Mouse (Mus musculus) left cerebral cortex, postnatal 10 days (tissue): ENCODE measurements around the gene Zfp385c. TPM values are rescaled to one million over a fixed set of nuclear protein-coding genes. Genes with fewer than 3 reads are reported as not detected.

ENCODE experiments used
- DNase-seq, 2 experiments: peaks; one replicate each; pipeline ENCODE4 v3.0.0; 2021 to 2022; ENCODE audit warnings: low spot score in 2 of 2, mixed read lengths in 1 of 2; ENCODE audit errors: extremely low spot score in 1 of 2
- intact Hi-C: fragments of 180-260 bp; cut with DNase I; formaldehyde crosslinking; loops from one replicate; pipeline ENCODE4 v1.15.1; 2025
- total RNA-seq, 2 experiments: library from RNA; stranded (reverse); gene quantifications; 2 replicates each; pipeline ENCODE4 v1.2.3; 2021

Gene Zfp385c
- total RNA-seq, 2 experiments from 2014 or later = 0.21 to 0.75 TPM

GRCm38 (mm10) chr11:100616332-100616731, 75.9 kb downstream of the Zfp385c start:
- DNase-seq = no peak
- intact Hi-C loops = no loop called here

GRCm38 (mm10) chr11:100613241-100613640, 79.0 kb downstream of the Zfp385c start:
- intact Hi-C loops = loop anchor here (5.0 kb wide), 1 partner anchor 41 kb away; the partner anchor contains the start of gene Cnp
- DNase-seq = no peak

- intact Hi-C loops = loop anchor here (5.0 kb wide), 1 partner anchor 39 kb away; the partner anchor contains the start of gene Cnp
- DNase-seq = no peak
These were observed 80.6 kb downstream of the Zfp385c start for GRCm38 (mm10) chr11:100611627-100612026.

DNA sequence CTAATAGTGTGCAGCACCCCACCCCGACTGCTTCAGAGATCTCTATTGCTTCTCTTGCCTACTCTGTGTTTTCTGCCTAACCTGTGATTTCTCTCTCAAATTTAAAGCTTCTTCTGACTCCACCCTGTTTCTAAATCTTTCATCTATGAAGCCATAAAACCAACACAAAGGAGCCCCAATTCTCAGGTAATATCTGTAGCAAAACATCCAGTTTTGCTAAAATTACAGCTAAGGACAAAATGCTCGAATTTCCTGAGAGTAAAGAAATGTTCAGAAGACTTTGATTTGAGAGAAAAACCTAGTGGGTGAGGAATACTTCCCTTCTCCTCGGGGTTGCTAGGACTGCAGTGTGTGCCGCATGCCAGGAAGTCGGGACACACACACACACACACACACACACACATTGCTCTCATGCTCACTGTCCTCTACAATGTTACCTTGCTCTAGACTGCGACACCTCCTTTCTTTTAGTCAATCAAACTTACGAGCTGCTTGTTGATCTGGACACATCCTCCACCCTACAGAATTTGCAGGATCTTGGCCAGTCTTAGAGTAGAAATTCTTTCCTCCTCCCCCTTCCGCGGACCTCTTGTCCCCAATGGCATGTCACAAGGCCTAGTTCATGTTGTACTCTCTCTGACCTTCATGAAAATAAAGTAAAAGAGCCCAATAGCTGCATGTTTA, 82.1 kb downstream of the Zfp385c start:
- DNase-seq = no peak
- intact Hi-C loops = loop anchor here (5.0 kb wide), 1 partner anchor 38 kb away; the partner anchor contains the start of gene Cnp

GRCm38 (mm10) chr11:100609355-100609996, 82.8 kb downstream of the Zfp385c start:
- DNase-seq = no peak
- intact Hi-C loops = no loop called here

GRCm38 (mm10) chr11:100608796-100609195, 83.5 kb downstream of the Zfp385c start:
- DNase-seq = no peak
- intact Hi-C loops = no loop called here

- no peak for DNase-seq
- intact Hi-C loops = no loop called here
These were observed 85.1 kb downstream of the Zfp385c start for GRCm38 (mm10) chr11:100607121-100607520.

DNA sequence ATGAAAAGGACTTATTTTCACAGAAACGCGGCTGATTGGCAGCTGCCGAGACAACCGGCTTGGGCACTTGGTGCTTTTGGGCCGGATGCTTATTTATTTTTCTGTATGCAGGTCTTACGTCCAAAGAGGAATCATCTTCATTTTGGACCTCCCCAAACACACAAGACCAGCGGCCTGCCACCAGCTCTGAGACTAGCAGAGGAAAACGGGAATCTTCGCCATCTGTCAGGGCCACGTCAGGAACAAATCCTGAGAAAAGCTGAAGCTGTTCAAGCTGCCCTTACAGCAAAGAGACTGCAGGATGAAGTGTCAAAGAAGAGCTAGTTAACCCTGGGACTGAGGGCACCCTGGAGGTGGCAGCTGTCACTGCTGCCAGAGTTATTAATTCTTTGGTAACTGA, 86.8 kb downstream of the Zfp385c start:
- intact Hi-C loops = no loop called here
- no peak for DNase-seq

DNA sequence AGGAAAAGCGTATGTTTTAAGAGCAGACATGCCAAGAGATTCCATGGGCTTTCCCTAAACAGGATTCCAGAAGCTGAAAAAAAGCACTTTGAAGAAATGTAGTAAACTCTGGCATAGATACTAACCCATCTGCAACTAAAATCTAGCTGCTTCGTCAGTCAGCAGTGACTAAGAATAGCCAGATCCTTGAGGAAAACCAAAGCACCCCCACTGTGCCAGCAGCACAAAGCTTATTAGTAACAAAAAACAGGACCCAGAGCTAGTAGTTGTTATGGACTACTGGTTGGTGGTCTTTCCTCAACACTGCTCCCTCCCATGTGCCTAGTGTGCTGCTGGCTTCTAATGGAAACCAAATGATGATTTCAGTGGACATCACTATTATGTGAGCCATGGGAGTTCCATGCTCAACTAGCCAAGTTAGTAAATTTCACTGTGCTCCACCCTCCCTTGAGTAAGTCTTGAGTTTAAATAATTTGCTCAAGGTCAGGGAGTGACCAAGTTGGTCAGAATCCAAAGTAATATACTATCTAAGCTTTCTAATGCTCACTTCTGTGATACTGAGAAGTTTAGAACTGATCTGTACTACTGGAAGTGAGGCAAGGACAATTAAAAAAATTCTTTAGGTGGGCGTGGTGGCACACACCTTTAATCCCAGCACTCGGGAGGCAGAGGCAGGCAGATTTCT, 87.8 kb downstream of the Zfp385c start:
- DNase-seq = no peak
- intact Hi-C loops = no loop called here

GRCm38 (mm10) chr11:100603813-100604212, 88.4 kb downstream of the Zfp385c start:
- no peak for DNase-seq
- intact Hi-C loops = no loop called here

DNA sequence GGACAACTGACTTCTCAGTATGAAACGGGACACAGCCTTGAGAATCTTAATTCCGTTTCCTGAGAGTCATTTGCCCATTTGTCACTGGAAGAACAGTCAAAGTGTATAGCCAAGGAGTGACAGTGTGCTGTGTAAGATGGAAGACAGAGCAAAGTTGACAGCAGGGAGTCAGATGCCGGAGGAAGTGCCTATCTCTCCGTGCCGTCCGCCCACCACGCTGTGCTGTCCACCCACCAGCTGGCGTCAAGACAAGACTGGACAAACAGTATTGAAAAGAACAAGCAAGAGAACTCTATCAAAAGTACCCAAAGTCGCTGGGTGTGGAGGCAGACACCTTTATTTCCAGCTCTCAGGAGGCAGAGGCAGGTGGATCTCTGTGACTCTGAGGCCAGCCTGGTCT, 89.1 kb downstream of the Zfp385c start:
- no peak for DNase-seq
- intact Hi-C loops = no loop called here

- intact Hi-C loops = no loop called here
- DNase-seq = no peak
These were observed 90.9 kb downstream of the Zfp385c start for GRCm38 (mm10) chr11:100601372-100601771.

DNA sequence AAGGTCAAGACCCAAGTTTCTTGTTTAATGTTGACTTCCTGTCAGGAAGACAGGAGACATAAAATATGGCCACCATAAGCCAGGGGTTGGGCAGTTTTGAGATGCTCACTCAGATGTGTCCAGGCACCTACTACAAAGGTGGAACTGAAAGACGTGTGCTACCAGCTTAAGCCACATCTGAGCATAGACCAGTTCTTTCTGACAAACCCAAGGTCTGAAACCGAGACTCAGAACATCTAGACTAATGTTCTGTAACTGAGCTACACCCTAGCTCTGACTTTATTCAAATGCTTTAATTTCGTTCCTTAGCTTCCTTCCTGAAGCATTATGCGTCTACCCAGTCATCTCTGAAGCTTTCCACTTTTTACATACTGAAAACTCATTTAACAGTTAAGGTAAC, 94.2 kb downstream of the Zfp385c start:
- DNase-seq = no peak
- intact Hi-C loops = no loop called here

DNA sequence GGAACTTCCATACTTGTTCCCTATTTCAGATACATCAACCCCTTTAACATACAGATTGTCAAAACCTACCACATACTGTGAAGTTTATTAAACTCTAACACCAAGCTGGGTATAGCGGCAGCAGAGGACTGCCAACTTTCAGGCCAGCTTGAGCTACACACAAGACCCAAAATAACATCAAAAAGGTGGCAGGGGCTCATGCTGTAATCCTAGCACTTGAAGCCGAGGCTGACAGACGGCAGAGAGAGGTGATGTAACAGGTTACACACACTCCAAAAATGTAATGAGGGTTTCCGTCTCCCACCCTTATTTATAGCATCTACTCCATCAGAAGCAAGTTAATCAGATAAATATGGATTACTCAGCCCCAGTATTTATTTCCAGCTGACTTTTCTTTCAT, 96.7 kb downstream of the Zfp385c start:
- DNase-seq = no peak
- intact Hi-C loops = no loop called here

DNA sequence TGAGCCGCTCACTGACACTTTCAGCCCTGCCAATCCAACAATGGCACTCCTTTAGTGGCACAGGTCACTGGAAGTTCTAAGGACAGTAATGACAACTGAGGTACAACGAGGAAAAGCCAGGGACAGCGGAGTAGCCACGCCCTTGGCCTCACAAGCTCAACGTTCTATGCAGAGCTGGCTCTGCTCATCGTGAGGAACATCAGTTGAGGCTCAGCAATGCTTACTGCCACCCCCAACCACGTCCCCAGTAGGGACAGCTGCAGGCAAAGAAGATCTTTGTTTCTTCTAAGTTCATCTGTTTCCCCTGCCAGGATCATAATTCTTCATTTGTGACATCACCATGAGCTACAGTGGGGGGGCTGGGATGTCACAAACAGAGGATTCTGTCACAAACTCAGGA, 97.6 kb downstream of the Zfp385c start:
- intact Hi-C loops = no loop called here
- no peak for DNase-seq

GRCm38 (mm10) chr11:100592346-100593046, 99.8 kb downstream of the Zfp385c start:
- DNase-seq = no peak
- intact Hi-C loops = no loop called here

GRCm38 (mm10) chr11:100588462-100588861, 103.8 kb downstream of the Zfp385c start:
- intact Hi-C loops = no loop called here
- DNase-seq = no peak

DNA sequence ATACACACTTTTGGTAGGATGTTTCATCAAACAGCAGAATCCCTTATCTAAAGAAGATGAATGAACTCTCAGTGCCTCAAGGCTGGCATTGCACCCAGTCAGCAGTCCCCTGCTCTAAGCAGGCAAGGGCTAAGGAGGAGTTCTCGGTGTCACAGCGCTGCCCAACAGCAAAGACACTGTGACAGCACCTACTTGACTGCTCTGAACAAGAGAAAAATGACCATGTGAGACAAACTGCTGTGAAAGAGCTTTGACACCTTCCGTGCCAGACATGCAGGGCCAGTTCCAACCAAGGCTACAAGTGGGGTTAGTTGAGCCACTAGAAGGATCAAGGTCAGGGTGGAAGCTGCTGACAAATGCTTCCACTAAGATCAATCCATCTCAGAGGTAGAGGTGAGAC, 107.1 kb downstream of the Zfp385c start:
- intact Hi-C loops = no loop called here

DNA sequence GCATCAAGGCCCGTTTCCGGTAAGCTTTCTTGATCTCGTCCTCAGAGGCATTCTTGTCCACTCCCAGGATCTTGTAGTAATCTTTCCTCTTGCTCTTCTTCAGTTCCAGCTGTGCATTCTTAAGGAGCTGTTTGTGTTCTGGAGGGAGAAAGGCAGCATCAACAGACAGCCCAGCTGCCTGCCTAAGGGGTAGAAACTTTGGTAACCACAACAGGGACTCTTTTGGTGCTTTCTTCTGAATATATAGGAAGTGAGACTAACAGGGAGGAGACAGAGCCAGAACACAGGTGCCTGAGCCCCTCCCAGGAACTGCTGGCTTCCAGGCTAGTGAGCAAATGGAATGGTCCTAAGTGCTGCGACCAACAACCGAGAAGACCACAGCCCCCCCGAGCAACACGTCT, 107.7 kb downstream of the Zfp385c start:
- DNase-seq = no peak
- intact Hi-C loops = no loop called here

More for the DNA sequence above, 107.1 kb downstream of the Zfp385c start:
- no peak for DNase-seq
